Mouse (Mus musculus) layer of hippocampus, postnatal 36 days (tissue): ENCODE measurements around the gene St8sia6. TPM values are rescaled to one million over a fixed set of nuclear protein-coding genes. Genes with fewer than 3 reads are reported as not detected.
"Not testable (repeated sequence)": the region's sequence is repeated elsewhere in the genome, so short reads cannot be mapped to it uniquely, and the experiment has no call there.

Experiments
- DNase-seq, 2 experiments: peaks; one replicate each; pipeline ENCODE4 v3.0.0; 2022
- total RNA-seq, 2 experiments: library from RNA; stranded (reverse); gene quantifications; 2 replicates each; pipeline ENCODE4 v1.2.3; 2021

Gene St8sia6
- 1 to 10 TPM; 2.8 to 4.4 TPM for total RNA-seq

GRCm38 (mm10) chr2:13793969-13794363, at the start of gene St8sia6:
St8sia6 (minus strand) TSS chr2:13794064.
- DNase-seq = no peak

GRCm38 (mm10) chr2:13836310-13836709, 42.4 kb upstream of the St8sia6 start:
- DNase-seq = no peak

- no peak for DNase-seq
Measured at GRCm38 (mm10) chr2:13834989-13835388, 41.1 kb upstream of the St8sia6 start.

- no peak for DNase-seq
Measured at GRCm38 (mm10) chr2:13816645-13817044, 22.8 kb upstream of the St8sia6 start.

- DNase-seq = no peak
Measured at GRCm38 (mm10) chr2:13808593-13808992, 14.7 kb upstream of the St8sia6 start.

- DNase-seq = no peak
Measured at GRCm38 (mm10) chr2:13808008-13808407, 14.1 kb upstream of the St8sia6 start.

- no peak for DNase-seq
Measured at GRCm38 (mm10) chr2:13806120-13806519, 12.3 kb upstream of the St8sia6 start.

- DNase-seq = no peak
Measured at GRCm38 (mm10) chr2:13800639-13801038, 6.8 kb upstream of the St8sia6 start.

- no peak for DNase-seq
Measured at GRCm38 (mm10) chr2:13794446-13794845, 582 bp upstream of the St8sia6 start.

GRCm38 (mm10) chr2:13793054-13793968, 553 bp downstream of the St8sia6 start:
- peak; percentile 15 to 17 for DNase-seq

- no peak for DNase-seq
Measured at GRCm38 (mm10) chr2:13792256-13793005, 1.4 kb downstream of the St8sia6 start.

- DNase-seq = no peak
Measured at GRCm38 (mm10) chr2:13791598-13791997, 2.3 kb downstream of the St8sia6 start.

- no peak for DNase-seq
Measured at GRCm38 (mm10) chr2:13789365-13789764, 4.5 kb downstream of the St8sia6 start.

- no peak for DNase-seq
Measured at GRCm38 (mm10) chr2:13786577-13787168, 7.2 kb downstream of the St8sia6 start.

- not testable (repeated sequence) for DNase-seq
Measured at GRCm38 (mm10) chr2:13785992-13786391, 7.9 kb downstream of the St8sia6 start.

GRCm38 (mm10) chr2:13785247-13785646, 8.6 kb downstream of the St8sia6 start:
- DNase-seq = no peak

- no peak for DNase-seq
Measured at GRCm38 (mm10) chr2:13784448-13784847, 9.4 kb downstream of the St8sia6 start.

- no peak for DNase-seq
Measured at GRCm38 (mm10) chr2:13777032-13777431, 16.8 kb downstream of the St8sia6 start.

GRCm38 (mm10) chr2:13776453-13776852, 17.4 kb downstream of the St8sia6 start:
- DNase-seq = no peak

GRCm38 (mm10) chr2:13775056-13775455, 18.8 kb downstream of the St8sia6 start:
- no peak for DNase-seq

- DNase-seq = no peak
Measured at GRCm38 (mm10) chr2:13768524-13768923, 25.3 kb downstream of the St8sia6 start.

GRCm38 (mm10) chr2:13767532-13768411, 26.1 kb downstream of the St8sia6 start:
- DNase-seq = no peak
